Mouse (Mus musculus) retina, adult 2 months (tissue): ENCODE measurements around the gene Med18.
"Not testable (repeated sequence)": the region's sequence is repeated elsewhere in the genome, so short reads cannot be mapped to it uniquely, and the experiment has no call there.

Source experiments
- DNase-seq: peaks from one replicate; pipeline ENCODE4 v3.0.0-alpha.2; 2012; ENCODE audit warnings: low read depth, low spot score

The Med18 gene

DNA sequence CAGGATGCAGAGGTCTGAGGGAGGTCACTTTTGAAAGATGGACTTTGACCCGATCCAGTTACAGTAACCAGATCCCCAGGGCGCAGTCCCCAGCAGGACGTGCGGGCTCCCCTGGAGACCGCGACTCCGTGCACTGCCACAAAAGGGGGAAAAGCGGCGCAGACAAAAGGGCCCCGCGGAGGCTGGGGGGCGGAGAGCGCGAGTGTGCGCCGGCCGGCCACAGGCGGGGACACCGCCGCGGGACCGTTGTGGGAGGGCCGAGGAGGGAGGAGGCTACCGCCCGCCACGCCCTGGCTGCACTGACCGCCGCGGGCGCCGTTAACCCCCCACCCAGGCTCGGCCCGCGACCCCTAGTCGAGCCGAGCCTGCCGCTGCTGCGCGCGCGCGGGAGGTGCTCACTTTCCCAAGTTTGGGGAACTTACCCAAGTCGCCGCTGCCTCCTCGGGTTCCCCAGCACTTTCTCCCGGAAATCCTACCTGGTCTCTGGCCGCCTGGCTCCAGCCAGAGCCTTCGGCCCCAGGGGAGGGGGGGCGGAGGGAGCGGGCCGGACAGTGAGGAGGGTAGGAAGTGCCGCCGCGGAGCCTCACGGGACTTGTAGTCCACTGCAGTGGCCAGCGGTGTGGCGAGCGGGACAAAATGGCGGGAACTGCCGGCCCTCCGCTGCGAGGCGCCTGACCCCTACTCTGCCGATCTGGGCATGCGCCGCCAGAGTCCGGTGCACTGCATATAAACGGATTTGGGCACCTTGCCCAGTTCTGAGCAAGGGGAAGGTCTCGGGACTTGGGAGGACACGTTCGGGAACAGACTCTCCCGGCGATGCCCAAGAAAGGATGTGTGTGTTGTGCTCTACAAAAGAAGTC is 41.6 kb downstream of the Med18 start, which contains the start of gene Phactr4:
Phactr4 (minus strand) TSS at position 567 of the 860 bp plus-strand sequence.
- DNase-seq: peak; percentile 86

DNA sequence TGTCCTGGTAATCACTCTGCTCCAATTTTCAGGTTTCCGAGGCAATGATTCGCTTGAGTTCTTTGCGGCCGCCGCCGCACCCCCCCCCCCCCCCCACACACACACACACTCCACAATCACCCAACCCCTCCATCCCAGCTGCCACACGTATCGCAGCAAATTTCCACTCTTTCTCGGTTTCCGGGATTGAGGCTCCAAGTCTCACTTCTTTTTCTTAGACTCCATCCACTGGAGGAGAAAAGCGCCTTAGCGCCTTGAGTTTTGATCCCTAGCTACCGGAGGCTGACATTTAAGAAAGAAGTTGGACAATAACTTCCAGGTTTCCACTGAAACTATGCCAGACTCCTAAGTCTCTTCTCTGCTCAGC is 42.2 kb downstream of the Med18 start:
- DNase-seq: no peak

DNA sequence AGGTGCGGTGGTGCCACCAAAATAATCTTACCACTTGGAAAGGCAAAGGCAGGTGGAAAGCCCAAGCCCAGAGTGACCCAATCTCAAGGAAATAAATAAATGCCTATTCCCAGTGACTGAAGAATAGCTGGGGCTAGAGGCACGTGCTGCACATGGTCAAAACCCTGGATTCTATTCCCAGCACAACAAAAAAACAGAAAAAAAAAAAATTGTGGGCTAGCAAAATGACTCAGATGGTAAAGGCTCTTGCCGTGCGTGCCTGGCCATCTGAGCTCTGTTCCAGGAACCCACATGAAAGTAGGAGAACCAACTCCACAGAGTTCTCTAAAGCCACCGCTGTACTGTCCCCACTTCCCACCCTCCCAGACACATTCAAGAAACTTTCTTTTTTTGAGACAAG is 43.2 kb downstream of the Med18 start:
- DNase-seq: no peak

DNA sequence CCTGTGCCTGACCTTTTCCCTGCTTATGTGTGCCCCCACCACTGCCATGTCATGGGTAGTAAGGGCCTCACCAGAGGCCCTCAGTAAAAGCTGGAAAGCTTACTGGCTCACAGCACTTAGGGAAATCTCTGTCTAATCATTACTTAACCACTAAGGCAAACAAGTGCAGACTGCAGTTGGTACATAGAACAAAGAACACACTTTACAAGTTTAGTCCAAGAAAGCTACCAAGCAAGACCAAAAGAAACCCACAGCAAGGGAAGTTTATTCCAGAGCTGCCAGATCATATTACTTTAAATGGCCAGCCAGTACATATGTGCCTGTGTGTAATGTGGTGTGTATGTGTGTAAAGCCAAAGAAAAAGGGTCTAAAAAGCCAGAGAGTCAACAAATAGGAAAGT is 47.8 kb downstream of the Med18 start:
- no peak for DNase-seq

DNA sequence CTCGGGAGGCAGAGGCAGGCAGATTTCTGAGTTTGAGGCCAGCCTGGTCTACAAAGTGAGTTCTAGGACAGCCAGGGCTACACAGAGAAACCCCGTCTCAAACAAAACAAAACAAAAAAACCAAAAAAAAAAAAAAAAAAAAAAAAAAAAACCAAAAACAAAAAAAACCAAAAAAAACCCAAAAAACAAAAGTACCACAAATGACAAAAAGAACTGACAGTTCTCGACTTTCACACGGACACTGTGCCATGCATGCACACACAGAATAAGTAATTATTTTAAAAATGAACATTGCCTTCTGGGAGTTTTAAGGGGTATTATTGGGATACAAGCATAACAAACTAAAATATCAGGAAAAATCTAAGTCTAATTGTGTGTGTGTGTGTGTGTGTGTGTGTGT is 50.5 kb downstream of the Med18 start:
- DNase-seq: not testable (repeated sequence)

DNA sequence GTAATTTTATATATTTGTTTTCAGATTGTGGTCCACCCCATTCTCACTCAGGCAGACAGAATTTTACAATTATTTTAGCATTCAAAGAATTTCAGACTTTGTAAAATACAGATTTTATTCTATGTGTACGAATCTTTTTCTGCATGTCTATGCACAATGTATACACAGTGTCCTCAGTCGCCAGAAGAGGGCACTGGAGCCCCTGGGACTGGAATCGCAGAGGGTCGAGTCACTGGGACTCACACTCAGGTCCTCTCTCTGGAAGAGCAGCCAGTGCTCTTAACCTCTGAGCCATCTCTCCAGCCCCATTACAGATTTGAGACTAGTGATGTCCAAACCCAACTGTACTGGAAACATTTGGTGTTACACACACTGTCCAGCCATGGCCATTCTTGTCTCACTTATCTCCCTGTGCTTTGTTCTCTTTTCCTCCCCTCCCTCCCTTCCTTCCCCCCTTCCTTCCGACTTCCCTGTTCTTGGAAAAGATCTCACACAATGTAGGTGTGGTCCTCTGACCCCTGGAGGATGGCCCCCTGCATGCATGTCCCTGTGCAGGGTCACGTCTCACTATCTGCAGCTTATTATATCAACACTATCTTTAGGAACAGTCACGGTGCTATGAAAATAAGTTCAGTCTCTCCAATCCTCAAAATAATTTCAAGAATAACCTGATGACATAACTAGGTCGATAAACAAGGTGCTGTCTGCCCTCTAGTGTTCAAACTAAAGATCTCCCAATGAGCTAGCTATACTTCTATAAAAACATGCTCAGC is 52.2 kb downstream of the Med18 start:
- peak; percentile 25 for DNase-seq

DNA sequence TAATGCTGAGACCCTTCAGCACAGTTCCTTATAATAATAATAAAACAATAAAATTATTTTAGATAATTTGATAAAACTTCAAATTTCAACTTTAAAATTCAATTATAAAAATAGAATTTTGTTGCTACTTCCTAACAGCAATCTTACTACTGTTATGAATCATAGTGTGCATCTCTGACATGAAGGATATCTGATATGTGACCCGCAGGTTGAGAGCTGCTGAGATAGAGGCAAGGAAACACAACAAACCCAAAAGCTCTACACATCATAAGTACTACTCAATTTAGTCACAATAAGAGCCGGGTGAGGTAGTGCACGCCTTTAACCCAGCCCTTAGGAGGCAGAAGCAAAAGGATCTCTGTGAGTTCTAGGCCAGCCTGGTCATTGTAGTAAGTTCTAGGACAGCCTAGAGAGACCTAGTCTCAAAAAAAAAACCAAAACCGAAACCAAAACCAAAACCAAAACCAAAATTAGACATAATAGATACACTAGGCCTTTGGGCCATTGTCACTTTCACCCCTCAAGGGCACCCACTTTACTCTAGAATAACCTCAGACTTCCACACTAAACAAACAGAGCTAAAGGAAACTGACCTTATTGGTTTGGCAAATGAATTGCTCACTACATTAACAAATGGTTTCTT is 54.0 kb downstream of the Med18 start:
- no peak for DNase-seq
